Mouse (Mus musculus) lung, postnatal 10 days (tissue): Measurements from ENCODE around the gene Grik2.

Source experiments
- DNase-seq: peaks from one replicate; pipeline ENCODE4 v3.0.0; 2021

The Grik2 gene

DNA sequence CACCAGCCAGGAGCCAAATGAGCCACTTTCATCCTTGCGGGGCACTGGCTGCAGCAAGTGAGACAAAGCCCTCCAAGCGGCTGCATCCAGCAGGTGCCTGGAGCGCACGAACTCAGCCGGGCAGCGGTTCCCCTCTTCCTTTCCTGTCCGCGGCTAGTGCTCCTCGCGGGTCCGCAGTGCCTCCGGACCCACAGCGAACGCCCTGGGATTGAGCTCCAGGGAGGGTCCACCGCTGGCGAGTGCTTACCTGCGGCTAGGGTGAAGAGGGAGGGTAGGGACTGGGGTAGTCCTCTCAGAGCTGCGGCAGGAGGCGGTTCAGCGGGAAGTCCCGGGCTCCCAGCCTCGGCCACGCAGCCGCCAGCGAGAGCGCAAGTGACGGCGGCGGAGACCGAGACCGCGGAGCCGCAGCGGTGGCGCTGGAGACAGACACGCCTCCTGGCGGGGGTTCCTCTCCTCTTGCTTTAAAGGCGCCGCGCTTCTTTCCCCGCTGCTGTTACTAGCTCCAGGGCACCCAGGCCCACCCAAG is at the start of gene Grik2:
Gene Grik2 (minus strand): TSS at position 386 of the 526 bp plus-strand sequence.
- peak; percentile 17 for DNase-seq

DNA sequence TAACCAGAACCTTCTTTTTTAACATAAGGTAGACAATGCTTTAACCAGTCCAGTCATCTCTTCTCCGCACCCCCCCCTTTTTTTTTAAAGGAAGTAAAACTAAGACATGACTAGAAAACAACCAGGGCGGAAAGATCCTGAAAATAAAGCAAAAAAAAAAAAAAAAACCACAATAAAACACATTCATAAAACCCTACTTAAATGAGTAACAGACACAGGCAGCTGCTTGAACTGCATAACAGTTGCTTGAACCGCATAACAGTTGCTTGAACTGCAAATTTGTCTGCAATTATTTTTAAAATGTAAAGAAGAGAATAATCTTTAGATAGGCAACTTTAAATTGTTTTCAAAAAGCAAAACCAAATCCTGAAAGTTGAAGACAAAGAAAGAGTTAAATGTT is 45.8 kb upstream of the Grik2 start:
- no peak for DNase-seq

DNA sequence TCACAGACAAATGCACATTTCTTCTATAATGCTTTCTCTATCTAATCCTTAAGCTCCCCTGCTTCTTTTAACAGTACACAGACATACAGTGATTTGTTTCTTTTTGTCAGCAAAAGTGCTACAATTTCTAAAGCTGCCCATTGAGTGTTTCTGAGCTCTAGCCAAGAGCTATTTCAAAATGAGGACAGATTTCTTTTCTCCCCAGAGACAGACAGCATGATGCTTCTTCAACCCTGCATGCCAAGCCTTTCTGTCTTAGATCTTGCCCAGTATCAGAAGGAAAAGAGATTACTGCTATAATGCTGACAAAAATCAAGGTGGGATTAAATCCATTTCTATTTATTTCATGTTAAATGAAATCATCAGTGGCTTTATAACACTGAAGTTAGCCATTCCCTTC is 18.7 kb upstream of the Grik2 start:
- DNase-seq: no peak

DNA sequence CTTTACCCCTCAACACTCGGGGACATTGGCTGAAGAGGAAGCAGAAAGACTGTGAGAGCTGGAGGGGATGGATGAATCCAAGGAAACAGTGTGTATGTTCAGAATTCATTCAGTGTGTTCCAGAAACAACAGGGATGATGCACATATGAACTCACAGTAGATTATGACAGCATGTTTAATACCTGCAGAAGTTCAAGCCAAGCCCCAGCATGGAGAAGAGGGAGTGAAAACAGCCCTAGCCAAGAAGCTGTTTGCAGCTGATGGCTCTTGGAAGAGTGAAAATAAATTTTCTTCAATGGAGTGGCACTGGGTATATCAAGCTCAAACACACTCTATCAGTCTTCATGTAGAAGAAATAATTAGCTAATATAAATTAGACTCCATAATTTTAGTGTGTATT is 12.4 kb upstream of the Grik2 start:
- DNase-seq: no peak

DNA sequence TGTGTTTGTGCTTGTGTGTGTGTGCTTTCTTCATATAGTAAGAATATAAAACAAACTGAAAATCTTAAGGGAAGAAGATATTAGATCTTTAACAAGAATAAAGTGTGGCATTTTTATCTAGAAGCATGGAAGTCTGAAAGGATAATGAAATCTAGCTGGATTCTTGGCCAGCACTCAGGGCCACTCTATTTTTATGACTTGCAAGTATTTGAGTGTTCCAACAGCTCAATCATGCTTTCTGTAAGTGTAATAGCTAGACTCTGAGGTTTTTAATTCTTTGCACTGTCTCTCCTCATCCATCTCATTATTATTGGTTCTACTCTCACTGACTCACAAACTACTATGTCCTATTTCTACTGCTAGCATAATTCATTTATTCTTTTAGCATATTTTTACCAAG is 5.6 kb upstream of the Grik2 start:
- DNase-seq: no peak

DNA sequence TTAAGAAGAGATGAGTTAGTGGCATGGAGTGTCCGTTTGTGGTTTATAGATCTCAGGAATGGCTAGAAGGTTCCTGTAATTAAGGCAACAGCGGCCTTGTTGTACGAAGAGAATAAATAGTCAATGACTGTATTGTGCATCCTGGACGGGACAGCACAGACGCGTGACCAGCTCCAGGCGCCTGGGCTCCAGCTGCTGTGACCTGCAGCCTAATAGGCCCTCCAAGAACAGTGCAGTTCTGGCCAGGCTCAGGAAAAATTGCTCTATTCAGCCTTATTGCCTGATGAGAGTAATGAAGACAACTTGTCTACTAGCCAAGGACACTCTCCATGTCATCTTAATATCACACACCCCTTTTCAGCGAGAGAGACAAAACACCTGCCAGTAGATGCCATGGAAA is 1.8 kb upstream of the Grik2 start:
- no peak for DNase-seq

DNA sequence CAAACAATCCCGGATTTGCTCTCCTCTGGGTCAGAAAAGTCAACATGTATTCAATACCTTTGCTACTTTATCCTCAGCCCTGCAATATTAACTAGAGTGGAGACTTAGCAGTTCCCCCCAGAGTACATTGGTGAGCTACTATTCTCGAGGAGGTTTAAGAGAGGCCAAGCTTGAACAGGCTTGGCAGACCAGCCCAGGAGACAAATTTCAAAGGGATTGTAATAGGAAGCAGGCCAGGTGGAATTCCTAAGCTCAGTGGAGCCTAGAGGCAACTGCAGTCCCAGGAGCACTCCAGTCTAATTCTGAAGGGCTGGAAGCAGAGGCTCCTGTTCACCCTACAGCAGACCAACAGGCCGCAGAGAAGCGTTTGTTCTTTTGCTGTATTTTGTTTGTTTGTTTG is 1.1 kb upstream of the Grik2 start:
- no peak for DNase-seq

DNA sequence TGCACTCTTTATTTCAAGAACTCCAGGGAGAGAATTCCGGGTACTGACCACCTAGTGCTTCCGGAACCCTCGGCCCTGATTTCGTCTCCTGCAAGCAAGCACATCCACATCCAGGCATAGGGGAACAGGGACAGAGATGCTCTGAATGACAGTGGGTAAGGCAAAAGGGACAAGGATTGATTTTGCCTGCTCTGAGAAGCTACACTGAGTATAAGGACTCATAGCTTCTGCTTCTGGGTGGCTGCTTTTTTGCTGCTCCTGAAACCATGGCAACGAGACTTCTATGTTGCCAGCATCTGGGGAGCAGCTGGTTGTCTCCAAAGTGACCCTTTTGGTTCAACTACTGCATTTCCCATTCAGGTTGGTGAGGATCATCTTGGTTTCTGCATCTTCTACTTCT is 348 bp upstream of the Grik2 start:
- no peak for DNase-seq

DNA sequence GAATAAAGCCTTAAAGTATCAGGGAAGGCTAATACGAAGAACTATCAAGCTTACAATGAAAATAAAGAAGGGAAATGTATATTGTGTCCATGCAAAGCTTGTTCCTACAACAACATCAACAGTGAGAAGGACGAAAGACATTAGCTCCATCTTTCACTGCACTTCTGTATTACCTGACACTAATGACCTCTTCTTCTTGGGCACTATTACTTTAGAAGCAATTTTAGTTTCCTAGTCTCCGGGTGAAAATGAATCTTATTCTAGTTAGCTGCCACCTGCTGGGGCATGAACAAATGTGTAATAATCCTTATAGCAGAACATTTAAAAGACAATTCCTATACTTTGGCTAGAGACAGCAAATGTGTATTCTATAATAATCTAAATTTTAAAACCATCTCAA is 1.9 kb downstream of the Grik2 start:
- DNase-seq: no peak

DNA sequence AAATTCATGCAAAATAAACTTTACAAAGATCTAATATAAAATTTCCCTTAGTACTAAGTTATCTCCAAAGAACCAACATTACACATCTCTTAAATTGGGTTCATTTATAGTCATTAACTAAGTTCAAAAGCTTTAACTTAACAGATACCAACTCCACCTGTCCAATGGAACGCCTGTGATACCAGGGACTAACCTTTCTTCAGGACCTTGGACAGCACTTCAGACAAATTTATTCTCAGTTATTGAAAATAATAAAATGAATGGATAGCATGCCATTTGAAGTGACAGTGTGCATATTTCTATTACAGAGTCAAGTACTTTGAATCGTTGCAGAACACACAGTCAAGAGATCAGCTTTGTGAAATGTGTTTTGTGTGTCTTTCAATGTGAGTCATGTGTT is 3.1 kb downstream of the Grik2 start:
- no peak for DNase-seq

DNA sequence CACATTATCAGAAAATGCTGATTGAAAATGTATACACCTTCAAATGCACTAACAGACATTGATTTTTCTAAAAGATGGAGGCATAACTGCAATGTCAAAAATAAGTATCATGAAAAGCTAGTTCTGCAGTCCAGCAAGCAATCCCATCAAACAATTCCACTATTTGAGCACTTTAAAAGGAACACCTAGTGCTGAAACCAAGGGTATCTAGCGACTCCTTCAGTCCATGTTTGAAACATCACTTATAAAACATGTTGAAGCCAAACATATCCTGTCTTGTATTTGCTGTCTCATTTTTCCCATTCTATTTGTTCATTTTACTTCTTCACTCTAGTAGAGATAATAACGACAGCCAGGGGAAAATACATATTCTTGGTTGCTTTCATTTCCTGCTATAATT is 3.7 kb downstream of the Grik2 start:
- no peak for DNase-seq

DNA sequence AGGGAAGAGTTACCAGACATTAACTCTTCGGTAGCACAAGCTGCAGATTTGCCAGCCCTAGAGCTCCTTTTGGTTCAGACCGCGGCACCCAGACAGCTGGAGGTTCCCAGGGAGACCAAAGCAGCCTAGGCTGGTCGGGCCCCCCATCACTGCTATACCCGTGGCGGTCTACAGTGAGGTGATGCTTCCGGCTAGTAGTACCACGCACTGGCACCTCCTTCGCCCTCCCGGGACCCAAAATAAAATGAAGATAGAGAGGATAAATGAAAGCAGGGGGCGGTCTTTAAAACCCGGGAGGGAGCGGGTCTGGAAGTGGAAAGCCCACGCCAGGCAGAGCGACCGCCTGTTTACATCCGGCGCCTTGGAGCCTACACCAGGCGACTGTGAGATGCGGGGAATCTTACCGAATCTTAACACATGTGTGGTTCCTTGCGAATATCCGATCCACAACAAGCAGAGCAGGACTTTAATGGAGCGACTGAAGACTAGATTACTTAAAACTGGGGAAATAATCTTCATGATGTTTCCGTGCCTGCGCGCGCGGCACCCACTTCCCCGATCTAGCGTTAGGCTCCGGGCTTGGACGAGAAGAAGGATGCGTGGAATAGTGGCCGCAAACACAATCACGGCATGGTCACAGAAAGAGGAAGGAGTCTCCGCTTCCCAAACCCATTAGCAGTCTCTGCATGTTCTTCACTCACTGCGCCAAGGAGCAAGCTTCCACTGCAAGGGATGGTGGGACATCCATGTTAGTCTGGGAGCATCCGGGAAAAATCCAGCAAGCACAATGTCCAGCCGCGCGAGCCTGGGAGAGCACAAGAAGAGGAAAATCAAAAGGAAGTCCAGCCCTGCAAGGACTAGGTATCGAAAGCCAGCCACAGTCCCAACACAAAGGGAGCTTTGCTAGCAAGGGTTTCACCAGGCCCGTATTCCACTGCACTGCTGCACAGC is 5.5 kb downstream of the Grik2 start:
- no peak for DNase-seq

DNA sequence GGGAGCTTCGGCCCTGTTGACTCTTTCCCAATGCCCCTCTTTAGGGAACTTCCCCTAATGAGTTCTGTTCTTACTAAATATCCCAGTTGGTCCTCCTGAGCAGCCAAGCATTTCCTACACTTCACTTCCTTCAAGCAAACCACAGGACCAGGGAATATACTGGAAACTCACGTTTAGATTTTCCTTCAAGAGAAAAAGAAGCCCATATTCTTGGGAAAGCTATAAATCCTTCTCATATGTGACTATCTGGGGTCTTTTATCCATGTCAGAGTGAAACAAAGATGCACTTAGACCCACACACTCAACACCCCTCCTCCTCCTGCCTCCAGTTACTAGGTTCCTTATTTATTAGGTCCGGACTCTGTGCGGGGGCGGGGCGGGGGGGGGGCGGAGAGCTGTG is 6.5 kb downstream of the Grik2 start:
- DNase-seq: no peak

DNA sequence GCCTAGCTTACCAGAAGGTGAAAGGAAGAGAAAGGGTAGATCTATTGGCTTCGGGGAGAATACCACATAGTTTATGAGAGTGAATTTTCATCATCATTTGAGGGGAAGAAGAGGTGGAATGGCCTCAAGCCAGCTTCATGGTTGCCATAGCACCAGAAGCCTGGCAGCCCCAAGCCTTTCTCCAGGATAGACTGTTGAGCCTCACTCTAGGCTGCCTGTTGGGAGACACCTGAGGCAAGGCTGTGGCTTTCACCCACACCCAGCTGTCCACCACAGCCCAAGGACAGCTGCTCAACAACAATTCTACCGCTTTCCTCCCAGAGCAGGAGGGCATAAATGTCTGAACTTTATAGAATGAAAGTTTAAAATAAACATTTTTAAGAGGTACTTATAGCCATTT is 8.1 kb downstream of the Grik2 start:
- DNase-seq: no peak

DNA sequence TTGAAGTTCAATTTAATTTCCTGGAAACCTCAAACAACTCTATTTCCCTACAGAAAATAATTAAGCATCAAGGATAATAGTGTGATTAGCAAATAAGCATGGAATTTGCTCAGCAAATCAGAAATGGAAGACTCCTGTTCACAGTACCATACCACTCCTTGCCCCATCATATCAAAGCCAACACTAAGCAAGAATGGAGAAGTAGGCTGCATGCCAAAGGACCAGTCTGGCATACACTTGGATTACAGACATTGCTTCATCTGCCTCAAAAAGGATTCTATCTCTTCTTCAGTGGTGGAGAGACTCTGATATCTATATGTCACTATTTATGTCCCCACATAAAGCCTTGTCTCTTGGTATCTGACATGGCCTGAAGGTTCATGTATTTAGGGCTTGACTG is 19.7 kb downstream of the Grik2 start:
- DNase-seq: no peak

DNA sequence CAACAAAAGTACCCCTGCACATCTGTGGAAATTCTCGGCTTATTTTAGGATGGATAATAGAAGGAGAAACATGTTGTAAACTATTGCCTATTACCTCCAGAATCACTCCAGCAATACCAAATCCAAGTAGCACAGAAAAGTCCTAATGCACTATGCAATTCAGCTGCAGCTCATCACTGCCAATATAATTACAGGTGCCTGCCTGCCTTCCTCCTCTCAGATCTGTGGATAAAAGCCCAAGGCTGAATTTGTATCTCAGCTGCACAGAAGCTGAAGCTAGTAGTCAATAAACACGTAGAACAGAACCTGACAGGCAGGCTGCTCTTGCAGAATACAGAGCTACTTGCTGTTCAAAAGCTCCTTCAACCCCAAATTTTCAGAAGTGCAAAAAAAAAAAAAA is 21.0 kb downstream of the Grik2 start:
- DNase-seq: no peak

DNA sequence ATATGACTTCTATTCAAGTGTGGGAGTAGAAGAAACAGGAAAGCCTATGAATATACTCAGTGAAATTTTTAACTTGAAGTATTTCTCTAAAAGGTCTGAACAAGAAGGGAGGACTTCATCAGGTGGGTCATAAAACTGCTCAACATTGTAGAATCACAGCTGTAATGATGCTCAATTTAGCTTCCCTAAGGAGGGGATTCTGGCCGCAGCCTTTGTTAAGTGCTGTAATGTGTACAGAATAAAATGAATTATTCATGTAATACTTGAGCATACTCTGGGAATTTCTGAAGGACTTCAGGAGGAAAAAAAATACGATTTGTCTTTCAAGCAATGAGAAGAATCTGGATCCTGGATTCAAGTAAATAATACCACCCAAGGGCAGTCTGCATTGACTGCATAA is 26.0 kb downstream of the Grik2 start:
- DNase-seq: no peak

DNA sequence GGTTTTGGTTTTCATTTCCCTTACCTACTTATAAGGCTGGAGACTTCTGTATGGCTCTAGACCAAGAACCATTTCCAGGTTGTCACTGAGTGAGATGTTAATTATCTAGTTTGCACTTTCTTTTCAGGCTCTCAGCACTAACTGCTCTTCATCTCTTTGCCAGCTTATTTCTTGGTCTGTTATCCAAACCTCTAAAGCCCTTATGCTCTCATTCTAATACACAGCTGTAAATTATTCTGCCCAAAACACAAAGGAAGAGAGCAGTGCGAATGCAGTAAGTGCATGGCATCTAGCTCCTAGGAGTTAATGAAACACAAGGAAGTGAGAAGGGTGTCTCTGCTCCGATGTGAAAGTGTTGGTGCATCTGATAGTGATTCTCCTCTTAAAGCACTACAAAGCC is 36.8 kb downstream of the Grik2 start:
- DNase-seq: no peak

DNA sequence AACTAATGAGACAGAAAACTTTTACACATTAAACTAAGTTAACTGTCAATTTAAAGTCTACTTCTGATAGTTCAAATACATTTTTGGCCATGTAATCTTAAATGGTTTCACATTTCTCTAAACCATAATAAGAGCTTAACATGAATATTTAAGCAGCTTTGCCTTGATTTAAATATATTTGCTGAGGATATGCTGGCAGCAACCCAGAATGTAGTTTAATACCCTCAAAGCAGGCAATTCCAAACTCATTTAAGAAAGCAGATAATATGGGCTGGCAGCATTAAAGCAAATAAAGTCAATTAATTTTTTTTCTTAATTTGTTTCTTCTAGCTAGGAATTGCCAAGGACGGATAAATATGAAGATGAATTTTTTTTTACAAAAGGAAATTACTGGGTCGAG is 56.7 kb downstream of the Grik2 start:
- no peak for DNase-seq

DNA sequence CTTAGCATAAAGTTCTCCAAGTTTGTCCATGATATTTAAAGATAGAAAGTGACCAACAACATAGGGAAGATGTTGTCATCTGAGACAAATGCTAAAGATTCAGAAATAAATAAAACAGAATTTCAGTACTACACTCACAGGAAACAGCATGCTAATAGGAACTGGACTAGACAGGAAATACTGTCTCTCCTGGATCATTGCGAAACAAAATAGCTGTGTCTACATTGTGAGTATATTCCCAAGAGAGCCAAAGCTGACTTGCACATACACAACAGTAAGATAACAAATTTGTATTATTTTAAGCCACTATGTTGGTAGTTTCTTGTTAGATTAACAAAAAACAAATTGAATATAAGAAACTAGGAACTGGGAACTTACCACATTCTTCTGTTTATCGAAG is 64.9 kb downstream of the Grik2 start:
- no peak for DNase-seq

DNA sequence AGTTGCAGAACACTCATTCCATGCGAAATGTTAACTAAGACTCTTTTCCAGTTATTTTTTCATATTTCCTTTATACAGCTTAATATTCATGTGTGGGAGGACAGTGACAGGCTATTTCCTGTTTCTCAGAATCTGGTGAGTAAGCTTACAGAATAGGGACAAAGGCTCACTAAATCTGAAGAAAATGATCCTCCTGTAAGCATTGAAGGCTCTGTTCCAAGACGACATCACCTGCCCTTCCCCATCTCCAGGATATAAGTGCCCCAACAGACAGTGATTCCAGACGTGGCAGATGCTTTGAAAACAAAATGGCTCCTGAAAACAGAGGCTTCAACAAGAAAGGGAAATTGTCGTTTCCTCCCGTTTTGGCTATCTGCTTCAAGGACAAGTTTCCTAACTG is 71.7 kb downstream of the Grik2 start:
- no peak for DNase-seq

DNA sequence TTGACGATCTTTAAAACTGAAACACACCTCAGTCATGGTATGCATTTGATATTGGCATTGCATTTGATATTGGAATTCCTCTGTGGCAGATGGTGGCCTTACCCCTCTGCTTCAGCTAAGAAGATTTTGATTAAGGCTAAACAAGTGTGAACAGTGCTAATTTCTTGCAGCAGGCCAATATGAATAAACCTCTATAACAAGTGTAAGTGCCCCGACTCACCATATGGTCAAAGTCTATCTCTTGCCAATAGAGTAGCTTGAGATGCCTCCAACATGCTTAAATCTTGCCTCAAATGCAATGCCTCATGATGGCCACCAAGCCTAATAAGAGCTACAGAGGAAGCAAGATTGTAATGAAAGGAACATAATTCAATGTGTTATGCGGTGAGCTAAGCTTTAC is 78.8 kb downstream of the Grik2 start:
- DNase-seq: no peak

DNA sequence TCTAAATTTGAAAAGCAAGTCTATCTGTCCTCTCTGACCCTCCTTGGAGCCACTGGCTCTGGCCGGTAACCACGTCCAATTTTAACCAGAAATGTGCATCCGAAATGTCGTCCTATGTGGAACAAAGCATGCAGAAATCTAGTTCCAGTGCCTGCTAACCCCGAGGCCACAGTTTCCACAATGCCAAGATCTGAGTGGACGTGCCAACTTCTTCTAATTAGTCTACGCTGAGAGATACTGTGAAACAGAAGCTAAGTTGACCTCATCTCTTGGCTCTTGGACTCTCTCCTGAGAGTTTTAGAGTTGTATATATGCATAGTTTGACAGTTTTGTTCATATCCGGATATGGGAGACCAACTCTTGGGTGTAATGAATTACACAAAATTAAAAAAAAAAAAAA is 84.1 kb downstream of the Grik2 start:
- DNase-seq: no peak

DNA sequence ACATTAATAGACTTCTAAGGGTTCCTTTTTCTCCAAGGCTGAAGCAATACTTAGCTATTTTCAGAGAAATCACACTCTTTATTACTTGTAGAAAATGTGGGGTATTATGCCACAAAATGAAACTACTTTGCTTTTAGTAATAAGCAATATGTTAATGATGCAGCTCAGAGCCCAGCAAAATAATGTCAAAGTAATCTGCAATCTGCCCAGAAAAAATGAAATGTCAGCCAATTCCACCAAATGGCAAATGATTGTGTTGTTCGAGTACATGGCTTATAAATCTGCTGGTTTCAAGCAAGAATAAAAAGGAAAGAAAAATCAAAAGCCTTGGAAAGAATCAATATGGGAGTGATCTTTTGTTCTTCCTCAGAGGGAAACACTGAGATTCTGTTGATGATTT is 136.2 kb downstream of the Grik2 start:
- no peak for DNase-seq

DNA sequence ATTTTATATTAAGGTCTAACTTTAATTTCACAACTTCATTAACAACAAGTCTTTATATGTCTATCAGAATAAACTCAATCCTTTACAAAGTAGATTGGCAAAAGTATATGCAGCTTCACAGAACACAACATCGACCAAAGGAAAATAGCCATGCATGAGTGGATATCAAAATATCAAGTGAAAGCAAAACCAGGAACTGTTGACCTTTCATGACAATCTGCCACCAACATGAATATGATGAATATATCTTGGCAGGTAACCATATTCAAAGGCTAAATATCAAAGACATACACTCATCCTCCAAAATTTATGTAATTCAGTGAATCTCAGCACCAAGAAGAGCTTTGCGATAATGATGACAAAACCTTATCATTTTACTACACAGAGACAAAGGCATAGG is 141.4 kb downstream of the Grik2 start:
- DNase-seq: no peak
